Mouse (Mus musculus) MEL (cell line): ENCODE results near the gene Rcc1l. TPM values are rescaled to one million over a fixed set of nuclear protein-coding genes. Genes with fewer than 3 reads are reported as not detected.

Experiments used
- DNase-seq: peaks from one replicate; pipeline ENCODE4 v3.0.0; 2011; ENCODE audit warnings: low read depth, low spot score
- H3K27ac ChIP-seq: 2 replicates; pipeline ENCODE4 v1.5.1; 2012; ENCODE audit warnings: low read depth, mild to moderate bottlenecking, control low read depth, low read length, moderate library complexity; ENCODE audit not compliant: control insufficient read depth
- H3K27me3 ChIP-seq, 2 experiments: fragments of 150-350 bp in 1 of 2; sonication (generic) in 1 of 2; 2 replicates each; pipeline ENCODE4 v1.6.1; 2012; ENCODE audit warnings: low read length in 2 of 2, mild to moderate bottlenecking in 2 of 2, improper control_type of control experiment in 1 of 2, moderate library complexity in 1 of 2; ENCODE audit not compliant: insufficient read depth in 2 of 2, control insufficient read depth in 1 of 2
- H3K36me3 ChIP-seq, 2 experiments: 2 replicates each; pipeline ENCODE4 v1.6.1; 2012 to 2014; ENCODE audit warnings: low read length in 2 of 2, improper control_type of control experiment in 1 of 2, inconsistent platforms in 1 of 2, mild to moderate bottlenecking in 1 of 2; ENCODE audit not compliant: insufficient read depth in 2 of 2, control insufficient read depth in 1 of 2
- H3K4me1 ChIP-seq, 2 experiments: fragments of 150-350 bp in 1 of 2; sonication (generic) in 1 of 2; 2 replicates each; pipeline ENCODE4 v1.6.1; 2012; ENCODE audit warnings: low read length in 2 of 2, improper control_type of control experiment in 1 of 2, mild to moderate bottlenecking in 1 of 2; ENCODE audit not compliant: insufficient read depth in 2 of 2, control insufficient read depth in 1 of 2
- H3K4me3 ChIP-seq, 2 experiments: fragments of 150-350 bp in 1 of 2; sonication (generic) in 1 of 2; 2 replicates each; pipeline ENCODE4 v1.5.1; 2012; ENCODE audit warnings: low read depth in 2 of 2, low read length in 2 of 2, mild to moderate bottlenecking in 2 of 2, moderate library complexity in 2 of 2, control low read depth in 1 of 2, improper control_type of control experiment in 1 of 2; ENCODE audit not compliant: control insufficient read depth in 1 of 2, insufficient read depth in 1 of 2
- H3K79me2 ChIP-seq: 2 replicates; pipeline ENCODE4 v1.6.1; 2012; ENCODE audit warnings: mild to moderate bottlenecking, low read length, moderate library complexity; ENCODE audit not compliant: control insufficient read depth, poor library complexity, insufficient read depth
- H3K9ac ChIP-seq: 2 replicates; pipeline ENCODE4 v1.6.1; 2012; ENCODE audit warnings: low read depth, mild to moderate bottlenecking, control low read depth, low read length, moderate library complexity; ENCODE audit not compliant: control insufficient read depth, poor library complexity, severe bottlenecking
- H3K9me3 ChIP-seq: fragments of 150-350 bp; sonication (generic); replicated peaks from 2 replicates; pipeline ENCODE4 v1.6.1; 2012; ENCODE audit warnings: mild to moderate bottlenecking, low read length, improper control_type of control experiment, moderate library complexity; ENCODE audit not compliant: insufficient read depth
- EP300 ChIP-seq, 2 experiments: IDR thresholded peaks; 2 replicates each; pipeline ENCODE4 v1.6.1; 2011; ENCODE audit warnings: improper control_type of control experiment in 2 of 2, low read length in 2 of 2, low read depth in 1 of 2, mild to moderate bottlenecking in 1 of 2
- ETS1 ChIP-seq: IDR thresholded peaks from 2 replicates; pipeline ENCODE4 v1.6.1; 2012; ENCODE audit warnings: low read depth, mild to moderate bottlenecking, inconsistent platforms, low read length, improper control_type of control experiment, moderate library complexity
- GABPA ChIP-seq: IDR thresholded peaks from 2 replicates; pipeline ENCODE4 v1.6.1; 2012; ENCODE audit warnings: low read depth, mild to moderate bottlenecking, inconsistent platforms, low read length, improper control_type of control experiment, moderate library complexity
- JUND ChIP-seq: IDR thresholded peaks from 2 replicates; pipeline ENCODE4 v1.6.1; 2011; ENCODE audit warnings: low read depth, mild to moderate bottlenecking, improper control_type of control experiment, low read length
- MAZ ChIP-seq: IDR thresholded peaks from 2 replicates; pipeline ENCODE4 v1.6.1; 2012; ENCODE audit warnings: low read depth, mild to moderate bottlenecking, inconsistent platforms, low read length, improper control_type of control experiment
- NELFE ChIP-seq: IDR thresholded peaks from 2 replicates; pipeline ENCODE4 v1.6.1; 2011; ENCODE audit warnings: low read depth, low read length, improper control_type of control experiment
- POLR2A ChIP-seq, 2 experiments: IDR thresholded peaks; 2 replicates each; pipeline ENCODE4 v1.6.1; 2011 to 2012; ENCODE audit warnings: low read length in 2 of 2, mild to moderate bottlenecking in 2 of 2, control low read depth in 1 of 2, improper control_type of control experiment in 1 of 2, low read depth in 1 of 2, moderate library complexity in 1 of 2; ENCODE audit not compliant: control insufficient read depth in 1 of 2, insufficient read depth in 1 of 2, poor library complexity in 1 of 2
- TAL1 ChIP-seq: IDR thresholded peaks from 2 replicates; pipeline ENCODE4 v1.6.1; 2012; ENCODE audit warnings: mild to moderate bottlenecking, inconsistent platforms, low read length, moderate library complexity, mixed read lengths
- TCF12 ChIP-seq: IDR thresholded peaks from 2 replicates; pipeline ENCODE4 v1.6.1; 2014; ENCODE audit warnings: low read depth, mild to moderate bottlenecking, inconsistent platforms, low read length, improper control_type of control experiment, moderate library complexity
- UBTF ChIP-seq: IDR thresholded peaks from 2 replicates; pipeline ENCODE4 v1.6.1; 2012; ENCODE audit warnings: low read depth, mild to moderate bottlenecking, inconsistent platforms, low read length, improper control_type of control experiment, moderate library complexity, borderline replicate concordance; ENCODE audit not compliant: insufficient read depth
- ZKSCAN1 ChIP-seq: IDR thresholded peaks from 2 replicates; pipeline ENCODE4 v1.6.1; 2012; ENCODE audit warnings: low read depth, mild to moderate bottlenecking, inconsistent platforms, low read length, improper control_type of control experiment, moderate library complexity
- ZNF384 ChIP-seq: IDR thresholded peaks from 2 replicates; pipeline ENCODE4 v1.6.1; 2012; ENCODE audit warnings: low read depth, mild to moderate bottlenecking, inconsistent platforms, low read length, improper control_type of control experiment
- polyA plus RNA-seq, 2 experiments: library from polyadenylated mRNA; stranded (reverse) in 1 of 2; unstranded in 1 of 2; fragments of >175 nt in 1 of 2; fragments of >200 nt in 1 of 2; gene quantifications; 2 replicates each; pipeline versions ENCODE4 v1.2.1 to v1.2.4; 2012; ENCODE audit warnings: low replicate concordance in 2 of 2, low read depth in 1 of 2; ENCODE audit not compliant: insufficient read length in 2 of 2, insufficient read depth in 1 of 2, missing spikeins in 1 of 2
- total RNA-seq: library from RNA; depleted of rRNA; stranded (reverse); fragments of 300-350 nt; gene quantifications from 2 replicates; pipeline ENCODE4 v1.2.3, GENCODE M21; 2012

Gene Rcc1l
- total and polyA plus RNA-seq, 3 experiments: 51.7 to 59.1 TPM; not detected in 1

DNA sequence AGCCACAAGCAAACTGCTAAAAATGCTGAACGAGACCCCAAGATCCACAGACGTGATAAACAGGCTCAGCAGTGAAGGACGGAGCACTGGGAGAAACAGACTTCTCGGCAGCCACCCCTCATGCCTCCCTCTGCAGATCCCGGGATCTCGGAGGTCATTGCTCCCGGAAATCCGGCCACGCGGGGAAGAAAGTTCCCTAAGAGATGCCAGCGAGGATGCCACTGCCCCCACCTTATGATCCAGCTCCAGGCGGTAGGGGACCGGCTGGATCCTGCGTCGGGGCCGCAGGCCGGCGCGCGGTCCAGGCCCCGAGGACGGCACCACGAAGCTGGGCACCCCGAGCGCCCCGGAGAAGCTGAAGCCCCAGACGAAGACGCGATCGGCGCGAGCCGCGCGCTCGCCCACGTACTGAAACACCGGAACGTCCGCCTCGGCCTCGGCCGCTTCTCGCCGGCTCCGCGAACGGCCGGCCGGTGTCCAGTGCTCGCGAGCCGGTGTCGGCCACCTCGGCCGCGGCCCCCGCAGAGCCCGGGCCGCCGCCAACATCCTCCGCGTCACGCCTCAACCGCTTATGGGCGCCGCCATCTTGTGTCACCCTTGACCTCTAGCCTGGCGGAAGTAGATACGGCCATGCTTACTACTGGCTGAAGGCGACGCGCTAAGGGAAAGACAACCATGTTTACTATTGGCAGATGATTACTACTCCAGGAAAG, at the start of gene Rcc1l (continued):
- TF ChIP-seq UBTF (peak; percentile 83; the same call in 1 of the 2 replicates), EP300 (IDR thresholded peaks at IDR 0.05; ENCODE audit: low read depth in 1 of 2, low read length in 2 of 2) (0 out of 4 replicates have a peak, but pooled peaks of 1 of the 2 experiments have one; percentile 26), NELFE (peak; percentile 55)

GRCm38 (mm10) chr5:134225110-134225901, 48.7 kb upstream of the Rcc1l start:
- peaks cover 0 to 6% of the 10 kb centered on the region in 2 experiments; a peak in 1 of 4 replicates for H3K4me1 ChIP-seq
- H3K9ac ChIP-seq: no peak overlapping the region
- TF ChIP-seq TCF12 (no peak), JUND (no peak), TAL1 (no peak)
- no peak for DNase-seq
- H3K27ac ChIP-seq: no peak overlapping the region
- no peaks in the 10 kb centered on the region; the same call in 1 of the 2 replicates for H3K79me2 ChIP-seq
- no peak overlapping the region for H3K4me3 ChIP-seq
- H3K9me3 ChIP-seq: no peaks in the 10 kb centered on the region
- H3K36me3 ChIP-seq: no peaks in the 10 kb centered on the region
- H3K27me3 ChIP-seq: no peaks in the 10 kb centered on the region

DNA sequence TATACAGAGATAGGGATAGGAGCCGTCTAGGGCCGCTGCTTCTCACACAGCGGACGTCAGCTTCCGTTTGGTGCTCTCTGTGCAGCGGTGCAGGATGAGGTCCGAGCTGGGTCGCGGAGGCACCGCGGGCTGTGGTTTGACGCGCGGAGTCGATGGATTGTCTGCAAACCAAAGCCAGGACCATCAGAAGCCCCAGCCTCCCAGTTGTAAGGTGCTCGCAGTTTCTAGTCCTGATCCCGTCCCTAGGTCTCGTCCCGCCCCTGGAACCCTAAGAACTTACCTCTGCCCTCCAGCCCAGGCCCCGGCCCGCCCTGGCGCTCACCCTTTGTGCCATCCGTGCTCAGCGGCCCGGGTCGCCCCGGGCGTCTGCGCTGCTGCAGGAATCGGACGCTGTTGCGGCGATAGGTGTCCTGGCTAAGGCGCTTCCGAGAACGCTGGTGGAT, 45.2 kb upstream of the Rcc1l start:
- Histone ChIP-seq H3K9ac (no peak overlapping the region), H3K4me1 (no peaks in the 10 kb centered on the region), H3K36me3 (no peaks in the 10 kb centered on the region), H3K27me3 (no peaks in the 10 kb centered on the region), H3K4me3 (no peak overlapping the region), H3K27ac (no peak overlapping the region), H3K79me2 (no peaks in the 10 kb centered on the region), H3K9me3 (no peaks in the 10 kb centered on the region)
- no peak for DNase-seq
- TF ChIP-seq POLR2A (IDR thresholded peaks at IDR 0.05; ENCODE audit: control insufficient read depth in 1 of 2, insufficient read depth in 1 of 2, low read depth in 1 of 2, low read length in 2 of 2, poor library complexity in 1 of 2) (no peak), ZKSCAN1 (no peak)

DNA sequence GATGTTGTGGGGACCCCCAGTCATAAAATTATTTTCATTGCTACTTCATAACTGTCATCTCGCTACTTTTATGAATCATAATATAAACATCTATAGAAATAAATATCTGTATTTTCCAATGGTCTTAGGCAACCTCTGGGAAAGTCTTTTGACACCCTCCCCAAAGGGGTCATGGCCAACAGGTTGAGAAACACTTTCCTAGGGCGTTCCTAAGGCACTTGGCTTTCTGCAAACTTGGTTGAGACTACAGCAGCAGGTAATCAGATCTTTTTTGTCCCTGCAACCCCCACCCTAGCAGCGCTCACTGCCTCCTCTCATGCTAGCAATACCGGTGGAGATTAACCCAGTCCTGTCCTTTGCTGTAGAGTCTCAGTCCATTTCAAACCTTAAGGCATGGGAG, 44.7 kb upstream of the Rcc1l start:
- TF ChIP-seq ZKSCAN1: no peak
- no peak for TF ChIP-seq GABPA
- TF ChIP-seq ZNF384: no peak
- TF ChIP-seq MAZ: no peak
- TF ChIP-seq ETS1: no peak
- Histone ChIP-seq H3K27ac (no peak overlapping the region), H3K27me3 (no peaks in the 10 kb centered on the region), H3K4me3 (no peak overlapping the region), H3K9ac (no peak overlapping the region), H3K4me1 (no peaks in the 10 kb centered on the region), H3K79me2 (no peaks in the 10 kb centered on the region), H3K36me3 (no peaks in the 10 kb centered on the region), H3K9me3 (no peaks in the 10 kb centered on the region)
- no peak for DNase-seq
